Mouse (Mus musculus) heart, embryonic 14.5 days (tissue): ENCODE data around the gene Abca1. TPM values are rescaled to one million over a fixed set of nuclear protein-coding genes. Genes with fewer than 3 reads are reported as not detected.

ENCODE experiments used
- ATAC-seq: fragments of 200-750 bp; cut with Nextera tagmentation; 2 replicates; pipeline ENCODE4 v1.8.0; 2017; ENCODE audit warnings: low read depth, moderate TSS enrichment; ENCODE audit not compliant: insufficient number of reproducible peaks, insufficient read depth, low FRiP score
- H3K27ac ChIP-seq, 2 experiments: fragments of 200-500 bp in 1 of 2; fragments of 300-500 bp in 1 of 2; sonication (generic) in 1 of 2; replicated peaks in 1 of 2; 2 replicates each; pipeline ENCODE4 v1.5.1; 2012 to 2014; ENCODE audit warnings: low read depth in 2 of 2, low read length in 2 of 2, control low read depth in 1 of 2, mild to moderate bottlenecking in 1 of 2, mixed read lengths in 1 of 2; ENCODE audit not compliant: control insufficient read depth in 1 of 2, insufficient read depth in 1 of 2
- H3K27me3 ChIP-seq: fragments of 300-500 bp; sonication (generic); 2 replicates; pipeline ENCODE4 v1.6.1; 2014; ENCODE audit warnings: mild to moderate bottlenecking, low read length, control low read depth; ENCODE audit not compliant: control insufficient read depth, insufficient read depth
- H3K36me3 ChIP-seq: fragments of 300-500 bp; sonication (generic); 2 replicates; pipeline ENCODE4 v1.6.1; 2014; ENCODE audit warnings: mild to moderate bottlenecking, control low read depth, low read length, mixed read lengths; ENCODE audit not compliant: control insufficient read depth, insufficient read depth
- H3K4me1 ChIP-seq, 2 experiments: fragments of 200-500 bp in 1 of 2; fragments of 300-500 bp in 1 of 2; sonication (generic) in 1 of 2; 2 replicates each; pipeline ENCODE4 v1.6.1; 2012 to 2014; ENCODE audit warnings: low read length in 2 of 2, control low read depth in 1 of 2, mixed read lengths in 1 of 2; ENCODE audit not compliant: control insufficient read depth in 2 of 2, insufficient read depth in 2 of 2
- H3K4me2 ChIP-seq: fragments of 300-500 bp; sonication (generic); 2 replicates; pipeline ENCODE4 v1.6.1; 2014; ENCODE audit warnings: mild to moderate bottlenecking, low read length
- H3K4me3 ChIP-seq, 2 experiments: fragments of 200-500 bp in 1 of 2; fragments of 300-500 bp in 1 of 2; sonication (generic) in 1 of 2; 2 replicates each; pipeline ENCODE4 v1.5.1; 2012 to 2014; ENCODE audit warnings: low read length in 2 of 2, mild to moderate bottlenecking in 2 of 2, control low read depth in 1 of 2, low read depth in 1 of 2, moderate library complexity in 1 of 2; ENCODE audit not compliant: control insufficient read depth in 1 of 2, insufficient read depth in 1 of 2
- H3K9ac ChIP-seq: fragments of 300-500 bp; sonication (generic); 2 replicates; pipeline ENCODE4 v1.6.1; 2014; ENCODE audit warnings: mild to moderate bottlenecking, low read length
- H3K9me3 ChIP-seq: fragments of 300-500 bp; sonication (generic); 2 replicates; pipeline ENCODE4 v1.6.1; 2016; ENCODE audit warnings: low read length, control low read depth; ENCODE audit not compliant: control insufficient read depth
- WGBS: fragments of 180-500 bp; shearing (Covaris S2); extraction: QIAGEN DNeasy Blood & Tissue Kit; methylation state at CpG from one replicate; pipeline ENCODE4 v1.1.7; 2014; 5-methylcytosine and 5-hydroxymethylcytosine counted together
- polyA plus RNA-seq: library from polyadenylated mRNA; unstranded; fragments of >200 nt; fragmentation: Nextera tagmentation; extraction: Ambion mirVana; gene quantifications from 2 replicates; pipeline ENCODE4 v1.2.1, GENCODE M21; 2014

Abca1 gene
- polyA plus RNA-seq, 1 experiment from 2014 or later, result 7.8 TPM

- Histone ChIP-seq H3K4me3 (no peak overlapping the region), H3K27me3 (no peaks in the 10 kb centered on the region), H3K4me1 (no peaks in the 10 kb centered on the region), H3K4me2 (no peak overlapping the region), H3K9me3 (no peaks in the 10 kb centered on the region), H3K36me3 (peaks cover 75% of the 10 kb centered on the region), H3K9ac (no peak overlapping the region), H3K27ac (no peak overlapping the region)
- 83% methylated on average over 7 of the region's 7 CpGs for WGBS
- ATAC-seq, result no peak
Measured at GRCm38 (mm10) chr4:53073025-53073424, 86.7 kb downstream of the Abca1 start.

- WGBS, result 77% methylated on average over 7 of the region's 7 CpGs
- Histone ChIP-seq H3K27ac (no peak overlapping the region), H3K36me3 (peaks cover 59% of the 10 kb centered on the region), H3K9me3 (no peaks in the 10 kb centered on the region), H3K9ac (no peak overlapping the region), H3K4me3 (no peak overlapping the region), H3K4me2 (no peak overlapping the region), H3K4me1 (no peaks in the 10 kb centered on the region), H3K27me3 (no peaks in the 10 kb centered on the region)
- no peak for ATAC-seq
Measured at GRCm38 (mm10) chr4:53062301-53063008, 97.2 kb downstream of the Abca1 start.

GRCm38 (mm10) chr4:53046238-53047022 lies 113.3 kb downstream of the Abca1 start:
- H3K27me3 ChIP-seq, result no peaks in the 10 kb centered on the region
- H3K36me3 ChIP-seq, result peaks cover 41% of the 10 kb centered on the region
- whole genome bisulfite sequencing, result 59% methylated on average over 9 of the region's 9 CpGs
- no peaks in the 10 kb centered on the region for H3K9me3 ChIP-seq
- H3K4me2 ChIP-seq, result no peak overlapping the region
- H3K9ac ChIP-seq, result no peak overlapping the region
- H3K4me3 ChIP-seq, result no peak overlapping the region
- ATAC-seq, result no peak
- no peak overlapping the region for H3K27ac ChIP-seq
- peaks cover 0 to 3% of the 10 kb centered on the region in 2 experiments; a peak in 2 of 4 replicates for H3K4me1 ChIP-seq

- Histone ChIP-seq H3K9ac (no peak overlapping the region), H3K4me2 (no peak overlapping the region), H3K4me3 (no peak overlapping the region), H3K36me3 (peaks cover 48% of the 10 kb centered on the region), H3K27ac (no peak overlapping the region), H3K4me1 (peaks cover 0 to 3% of the 10 kb centered on the region in 2 experiments; a peak in 2 of 4 replicates), H3K9me3 (no peaks in the 10 kb centered on the region), H3K27me3 (no peaks in the 10 kb centered on the region)
- WGBS, result 89% methylated on average over 7 of the region's 7 CpGs
- no peak for ATAC-seq
Measured at GRCm38 (mm10) chr4:53045807-53046206, 113.9 kb downstream of the Abca1 start.

- 68% methylated on average over 8 of the region's 8 CpGs for WGBS
- no peaks in the 10 kb centered on the region for H3K9me3 ChIP-seq
- H3K4me2 ChIP-seq, result no peak overlapping the region
- no peak overlapping the region for H3K27ac ChIP-seq
- peaks cover 0 to 3% of the 10 kb centered on the region in 2 experiments; a peak in 2 of 4 replicates for H3K4me1 ChIP-seq
- no peaks in the 10 kb centered on the region for H3K27me3 ChIP-seq
- H3K36me3 ChIP-seq, result peaks cover 44% of the 10 kb centered on the region
- ATAC-seq, result no peak
- H3K4me3 ChIP-seq, result no peak overlapping the region
- no peak overlapping the region for H3K9ac ChIP-seq
Measured at GRCm38 (mm10) chr4:53043819-53044218, 115.9 kb downstream of the Abca1 start.

GRCm38 (mm10) chr4:53030326-53030948 lies 129.3 kb downstream of the Abca1 start:
- 53% methylated on average over 8 of the region's 8 CpGs for WGBS
- no peak overlapping the region for H3K9ac ChIP-seq
- H3K9me3 ChIP-seq, result peaks cover 5% of the 10 kb centered on the region; the same call in 1 of the 2 replicates
- no peaks in the 10 kb centered on the region for H3K27me3 ChIP-seq
- H3K4me3 ChIP-seq, result no peak overlapping the region
- H3K36me3 ChIP-seq, result peaks cover 11% of the 10 kb centered on the region
- no peak overlapping the region for H3K27ac ChIP-seq
- no peaks in the 10 kb centered on the region for H3K4me1 ChIP-seq
- ATAC-seq, result no peak
- no peak overlapping the region for H3K4me2 ChIP-seq

- no peak overlapping the region for H3K27ac ChIP-seq
- no peak for ATAC-seq
Measured at GRCm38 (mm10) chr4:53027811-53028210, 131.9 kb downstream of the Abca1 start.

More at GRCm38 (mm10) chr4:53027811-53028210, 131.9 kb downstream of the Abca1 start:
- Histone ChIP-seq H3K4me3 (no peak overlapping the region), H3K36me3 (peaks cover 11% of the 10 kb centered on the region), H3K9ac (no peak overlapping the region), H3K4me2 (no peak overlapping the region), H3K4me1 (no peaks in the 10 kb centered on the region), H3K27me3 (no peaks in the 10 kb centered on the region), H3K9me3 (peaks cover 5% of the 10 kb centered on the region; the same call in 1 of the 2 replicates)
- 62% methylated on average over 3 of the region's 3 CpGs for WGBS
